Mouse (Mus musculus): ENCODE measurements at regions not wholly inside any gene's neighbourhood (a gene's known extent, or its start where the extent isn't known, plus 50 kb on each side); places are given as distances from the start of the nearest gene placed in this dataset.

- no peak for DNase-seq (ENCODE audit: low spot score in 2 of 2)
These were observed 156.6 kb upstream of the Tex13c2 start for GRCm38 (mm10) chrX:42332906-42333305.

GRCm38 (mm10) chrX:42333631-42334030 lies 155.9 kb upstream of the Tex13c2 start:
- no peak for DNase-seq (ENCODE audit: low spot score in 2 of 2)

DNA sequence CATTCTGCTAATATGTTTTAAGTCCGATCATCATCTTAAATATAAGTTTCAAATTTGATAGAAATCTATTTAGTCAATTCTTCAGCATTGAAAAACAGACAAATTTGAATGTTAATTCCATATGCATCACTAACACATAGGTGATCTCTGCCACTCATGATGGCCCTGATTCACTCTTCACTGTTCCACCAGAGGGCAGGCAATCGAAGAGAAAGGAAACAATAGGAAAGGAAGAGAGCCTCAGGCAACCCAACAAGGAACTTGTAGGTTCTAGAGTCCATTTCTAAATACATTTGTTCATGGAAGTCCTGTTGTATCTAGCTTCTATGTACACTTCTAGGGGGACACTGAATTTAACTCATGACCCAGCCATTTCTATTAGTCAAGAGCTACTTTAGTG lies 154.7 kb upstream of the Tex13c2 start:
- DNase-seq (ENCODE audit: low spot score in 2 of 2): no peak

DNA sequence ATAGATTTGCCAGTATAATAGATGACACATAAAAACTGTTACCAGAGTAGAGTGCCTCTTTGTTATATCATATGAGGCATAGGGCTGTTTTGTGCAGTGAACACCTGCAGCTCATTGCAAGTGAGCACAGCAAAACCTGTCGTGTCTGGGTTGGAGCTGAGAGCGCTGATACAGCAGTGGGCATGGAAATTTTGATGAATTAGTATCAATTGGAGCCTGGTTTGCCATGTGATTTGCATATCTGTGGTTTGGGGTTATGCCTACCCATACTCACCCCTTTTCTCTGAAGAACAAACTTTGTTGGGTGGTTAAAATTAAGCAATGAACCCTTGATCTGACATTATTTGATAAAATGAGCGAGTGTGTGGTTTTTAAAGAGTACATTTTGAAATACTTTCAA lies 152.7 kb upstream of the Tex13c2 start:
- DNase-seq (ENCODE audit: low spot score in 2 of 2): no peak

- no peak for DNase-seq (ENCODE audit: low spot score in 2 of 2)
These were observed 147.1 kb upstream of the Tex13c2 start for GRCm38 (mm10) chrX:42342362-42342761.

- no peak for DNase-seq (ENCODE audit: low spot score in 2 of 2)
These were observed 146.3 kb upstream of the Tex13c2 start for GRCm38 (mm10) chrX:42342951-42343879.

GRCm38 (mm10) chrX:42352610-42353254 lies 136.8 kb upstream of the Tex13c2 start:
- DNase-seq (ENCODE audit: low spot score in 2 of 2): no peak

GRCm38 (mm10) chrX:42359381-42360172 lies 129.9 kb upstream of the Tex13c2 start:
- no peak for DNase-seq (ENCODE audit: low spot score in 2 of 2)

DNA sequence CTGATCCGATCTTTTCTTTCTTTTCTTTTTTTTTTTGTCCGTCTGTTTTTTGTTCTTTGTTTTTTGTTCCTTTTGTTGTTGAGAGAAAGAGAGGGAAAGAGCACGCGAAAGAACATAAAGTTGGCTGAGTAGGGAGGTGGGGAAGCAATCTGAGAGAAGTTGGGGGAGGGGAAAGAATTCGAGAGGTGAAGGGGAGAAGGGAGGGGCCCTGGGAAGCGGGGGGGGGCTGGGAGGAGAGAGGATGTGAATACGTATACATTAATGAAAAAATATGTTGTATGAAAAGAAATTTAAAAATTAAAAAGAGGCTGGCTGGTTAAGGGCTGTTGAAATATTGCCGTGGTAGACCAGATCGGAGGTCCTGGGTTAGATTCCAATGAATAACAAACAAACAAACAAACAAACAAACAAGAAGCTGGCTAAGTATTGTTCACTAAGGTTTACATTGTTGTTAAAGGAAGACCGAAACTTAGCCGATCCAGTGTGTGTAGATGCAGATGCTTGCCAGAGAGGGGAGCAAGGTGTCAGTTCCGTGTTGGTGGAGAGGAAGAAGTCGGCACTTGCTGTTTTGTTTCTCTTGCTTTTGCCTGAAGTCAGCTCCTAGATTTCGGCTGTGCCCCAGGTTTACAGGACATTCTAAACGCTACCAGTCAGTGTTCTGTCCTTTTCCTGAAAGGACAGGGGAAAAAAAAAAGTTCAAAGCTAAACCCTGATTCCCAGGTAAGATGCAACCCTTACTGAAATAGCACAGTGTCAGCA lies 129.1 kb upstream of the Tex13c2 start:
- DNase-seq (ENCODE audit: low spot score in 2 of 2): no peak

DNA sequence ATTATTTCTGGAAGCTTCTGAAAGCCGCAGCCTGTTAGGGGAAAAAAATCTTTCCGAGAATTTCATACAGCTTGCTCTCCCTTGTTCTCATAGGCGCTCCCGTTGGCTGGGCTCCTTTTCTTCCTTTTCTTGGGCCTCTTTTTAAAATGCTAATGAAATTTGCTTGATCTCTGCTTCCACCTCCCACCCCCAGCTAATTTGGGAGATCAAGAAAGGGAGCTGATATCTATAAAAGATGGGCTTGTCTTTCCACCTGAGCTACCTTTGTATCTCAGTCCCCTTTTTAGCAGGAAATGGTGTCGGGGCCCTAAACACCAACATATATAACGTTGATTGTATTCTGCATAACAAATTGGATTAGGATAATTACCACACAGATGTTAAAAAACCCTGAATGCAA lies 128.5 kb upstream of the Tex13c2 start:
- no peak for DNase-seq (ENCODE audit: low spot score in 2 of 2)

DNA sequence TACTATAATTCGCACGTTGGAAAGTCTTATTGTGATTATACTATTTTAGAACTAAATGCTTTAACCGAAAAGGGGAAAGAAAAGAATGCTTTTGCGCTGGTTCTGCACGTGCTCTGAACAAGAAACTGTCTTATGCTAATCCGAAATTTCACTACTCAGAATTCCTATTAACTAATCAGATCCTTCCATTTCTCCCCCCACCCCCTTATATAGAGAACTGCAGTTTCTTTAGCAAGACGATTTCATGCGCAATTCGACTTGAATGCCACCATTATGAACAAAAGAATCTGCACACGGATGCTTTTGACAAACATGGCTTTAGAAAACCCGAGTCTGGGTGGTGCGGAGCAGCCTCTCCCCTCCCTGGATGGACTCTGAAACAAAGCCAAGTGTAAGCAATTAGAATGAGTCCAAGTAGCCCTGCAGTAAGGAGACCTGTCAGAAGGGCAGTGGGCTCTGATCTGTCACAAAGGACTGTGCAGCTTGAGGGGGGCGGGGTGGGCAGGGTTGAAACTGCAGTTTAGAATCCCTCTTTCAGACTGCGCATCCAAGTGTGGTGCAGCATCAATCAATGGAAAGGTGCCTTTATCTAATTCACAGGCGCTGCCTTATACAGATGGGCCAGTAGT lies 128.0 kb upstream of the Tex13c2 start:
- DNase-seq (ENCODE audit: low spot score in 2 of 2): no peak

DNA sequence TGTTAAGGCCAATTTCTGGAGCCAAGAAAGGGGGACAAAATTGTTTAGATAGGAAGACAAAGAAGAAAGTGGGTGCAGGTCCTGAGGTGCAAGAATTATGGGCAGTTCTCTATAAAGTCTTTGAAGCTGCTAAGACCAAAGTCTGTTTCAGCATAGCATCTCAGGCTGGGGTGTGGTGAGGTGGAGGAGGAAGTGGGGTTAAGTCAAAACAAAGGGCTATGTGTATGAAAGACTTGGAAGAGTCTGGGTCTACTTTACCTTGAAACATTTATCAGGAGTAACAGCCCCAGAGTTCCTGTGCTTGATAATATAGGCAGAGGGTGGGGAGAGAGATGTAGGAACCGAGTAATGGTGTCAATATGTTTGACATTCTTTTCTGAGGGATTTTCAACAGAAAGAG lies 125.4 kb upstream of the Tex13c2 start:
- DNase-seq (ENCODE audit: low spot score in 2 of 2): no peak

DNA sequence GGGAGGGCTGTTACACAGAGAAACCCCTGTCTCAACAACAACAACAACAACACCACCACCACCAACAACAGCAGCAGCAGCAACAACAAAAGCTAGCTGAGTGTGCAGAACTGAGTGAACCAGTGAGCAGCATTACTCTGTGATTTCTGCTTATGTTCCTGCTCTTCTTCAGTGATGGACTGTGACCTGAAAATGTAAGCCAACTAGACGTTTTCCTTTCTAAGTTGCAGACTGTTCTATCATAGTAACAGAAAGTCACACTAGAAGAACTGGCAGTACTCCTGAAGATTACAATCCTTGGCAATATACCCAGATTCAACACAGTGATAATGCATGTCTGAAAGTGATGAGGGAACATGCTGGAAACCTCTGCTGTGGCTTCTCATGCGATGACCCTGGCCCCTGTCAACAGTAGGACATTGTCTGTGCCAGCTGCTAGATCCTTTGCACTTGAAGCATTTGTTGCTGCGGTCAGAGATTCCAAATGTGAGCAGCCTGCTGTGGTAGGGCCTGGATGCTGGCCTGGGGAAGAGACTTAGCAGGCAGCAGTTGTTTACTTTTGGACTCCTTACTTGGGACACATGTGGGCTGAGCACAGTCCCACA lies 115.6 kb upstream of the Tex13c2 start:
- peak in 1 of 2 experiments; percentile 30 for DNase-seq (ENCODE audit: low spot score in 2 of 2)

GRCm38 (mm10) chrX:42393836-42394556 lies 95.5 kb upstream of the Tex13c2 start:
- DNase-seq (ENCODE audit: low spot score in 2 of 2): no peak

DNA sequence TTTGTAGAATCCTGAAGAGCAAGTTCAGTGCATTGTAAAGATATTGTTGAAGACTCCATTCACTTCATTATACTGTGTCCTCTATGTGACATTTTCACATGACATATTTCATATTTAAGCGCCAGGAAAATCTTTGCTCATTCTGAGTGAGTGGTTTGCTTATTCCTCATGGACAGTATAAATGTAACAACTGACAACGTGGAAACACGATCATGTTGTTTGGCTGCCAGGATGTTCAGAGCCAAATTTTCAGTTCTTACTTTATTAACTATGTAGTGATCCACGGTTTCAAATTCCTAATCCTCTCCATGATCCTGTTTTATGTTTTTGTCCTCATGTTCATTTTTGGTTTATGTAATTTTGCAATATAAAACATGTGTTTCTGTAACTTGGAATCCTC lies 93.0 kb upstream of the Tex13c2 start:
- DNase-seq (ENCODE audit: low spot score in 2 of 2): no peak

DNA sequence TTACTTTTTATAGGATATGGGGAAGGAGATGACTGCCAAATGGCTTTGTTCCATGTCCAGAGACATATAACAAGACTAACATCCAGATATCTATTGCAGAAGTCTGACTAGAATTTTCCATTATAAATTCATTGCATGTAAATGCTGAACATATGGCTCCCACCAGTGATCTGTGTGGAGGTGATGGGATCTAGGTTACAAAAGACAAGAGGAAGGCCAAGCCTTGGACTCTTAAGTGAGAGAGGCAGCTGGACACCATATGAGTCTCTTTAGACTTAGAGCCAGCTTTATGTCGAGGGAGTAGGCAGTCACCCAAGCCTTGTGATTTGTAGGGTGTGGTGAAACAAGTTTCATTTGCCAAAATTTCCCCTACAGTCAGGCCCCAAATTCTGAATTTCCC lies 90.7 kb upstream of the Tex13c2 start:
- DNase-seq (ENCODE audit: low spot score in 2 of 2): peak in 1 of 2 experiments; percentile 40

DNA sequence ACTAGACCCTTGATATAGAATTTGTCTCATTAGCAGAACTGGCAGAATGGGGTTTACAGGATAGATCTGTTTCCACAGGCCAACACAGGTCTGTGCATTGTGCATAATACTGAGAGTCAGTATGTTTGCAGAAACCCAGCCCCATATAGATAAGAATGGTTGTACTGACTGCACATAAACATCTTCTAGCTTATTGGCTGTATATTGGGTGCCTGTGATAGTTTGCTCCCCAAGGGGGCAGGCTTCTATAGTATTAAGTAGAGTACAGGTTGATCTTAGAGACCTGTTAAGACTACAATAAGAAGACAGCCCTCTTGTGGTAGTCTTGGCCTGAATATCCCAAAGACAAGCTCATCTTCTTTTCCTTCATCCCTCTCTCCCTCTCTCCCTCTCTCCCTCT lies 90.1 kb upstream of the Tex13c2 start:
- DNase-seq (ENCODE audit: low spot score in 2 of 2): no peak

- no peak for DNase-seq (ENCODE audit: low spot score in 2 of 2)
These were observed 88.4 kb upstream of the Tex13c2 start for GRCm38 (mm10) chrX:42401091-42401490.

DNA sequence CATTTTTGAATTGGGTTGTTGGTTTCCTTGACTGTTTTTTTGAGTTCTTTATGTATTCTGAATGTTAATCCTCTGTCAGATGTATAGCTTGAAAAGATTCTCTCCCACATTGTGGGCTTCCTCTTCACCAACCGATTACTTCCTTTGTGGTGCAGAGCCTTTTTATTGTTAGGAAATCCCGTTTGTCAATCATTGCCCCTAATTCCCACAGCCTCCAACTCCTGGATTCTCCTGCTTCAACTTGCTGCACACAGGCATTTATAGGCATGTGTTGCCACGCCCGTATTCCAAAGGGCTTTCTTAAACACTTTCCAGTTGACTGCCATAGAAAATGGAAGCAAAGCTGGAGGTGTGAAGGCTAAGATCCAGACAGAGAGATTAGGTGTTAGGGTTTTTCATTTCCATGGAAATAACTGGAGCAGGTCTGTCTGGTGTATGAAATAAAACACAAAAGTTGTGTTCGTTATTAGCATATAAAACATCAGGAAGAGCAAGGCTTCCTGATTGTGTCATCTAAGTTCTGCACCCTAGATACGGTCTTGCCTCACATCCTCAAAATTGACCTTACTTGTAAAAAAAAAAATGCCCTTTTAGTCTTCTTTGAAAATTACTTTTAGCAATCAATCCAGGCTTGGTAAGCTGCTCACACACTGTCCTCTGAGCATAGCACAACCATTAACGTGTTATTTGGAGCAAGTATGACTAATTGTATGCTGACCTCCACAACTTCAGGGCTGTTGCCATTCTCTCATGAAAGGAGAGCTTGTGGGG lies 87.7 kb upstream of the Tex13c2 start:
- no peak for DNase-seq (ENCODE audit: low spot score in 2 of 2)

GRCm38 (mm10) chrX:42402335-42402605 lies 87.2 kb upstream of the Tex13c2 start:
- DNase-seq (ENCODE audit: low spot score in 2 of 2): no peak
